Mouse (Mus musculus) heart, adult 2 months (tissue): ENCODE results near the gene Mxd4. TPM values are rescaled to one million over a fixed set of nuclear protein-coding genes. Genes with fewer than 3 reads are reported as not detected.
A peak's percentile ranks its signal among the peaks of the same experiment; 100 is the strongest.

Source experiments
- DNase-seq, 2 experiments: peaks; one replicate each; pipeline ENCODE4 v3.0.0; 2021
- H3K27ac ChIP-seq: fragments of 200-600 bp; 2 replicates; pipeline ENCODE4 v1.8.1; 2022
- H3K27me3 ChIP-seq: fragments of 200-500 bp; 2 replicates; pipeline ENCODE4 v1.6.1; 2012; ENCODE audit warnings: mild to moderate bottlenecking, low read length, inconsistent platforms, mixed read lengths; ENCODE audit not compliant: control insufficient read depth, insufficient read depth
- H3K36me3 ChIP-seq: fragments of 200-500 bp; 2 replicates; pipeline ENCODE4 v1.6.1; 2012; ENCODE audit warnings: low read length, inconsistent platforms; ENCODE audit not compliant: control insufficient read depth, insufficient read depth
- H3K4me1 ChIP-seq: fragments of 200-500 bp; 2 replicates; pipeline ENCODE4 v1.6.1; 2011; ENCODE audit warnings: low read length; ENCODE audit not compliant: control insufficient read depth, insufficient read depth
- H3K4me3 ChIP-seq: fragments of 200-600 bp; 2 replicates; pipeline ENCODE4 v1.8.1; 2022
- H3K79me2 ChIP-seq: fragments of 200-500 bp; replicated peaks from 2 replicates; pipeline ENCODE4 v1.6.1; 2012; ENCODE audit warnings: mild to moderate bottlenecking, inconsistent platforms, low read length, moderate library complexity, mixed read lengths; ENCODE audit not compliant: control insufficient read depth, insufficient read depth
- H3K9ac ChIP-seq: fragments of 200-500 bp; 2 replicates; pipeline ENCODE4 v1.6.1; 2012; ENCODE audit warnings: low read depth, mild to moderate bottlenecking, control low read depth, inconsistent platforms, low read length, mixed read lengths
- CTCF ChIP-seq: fragments of 200-600 bp; IDR thresholded peaks from 2 replicates; pipeline ENCODE4 v1.8.1; 2022; ENCODE audit warnings: antibody characterized with exemption, mild to moderate bottlenecking, moderate library complexity
- EP300 ChIP-seq: fragments of 200-500 bp; IDR thresholded peaks from 2 replicates; pipeline ENCODE4 v1.6.1; 2011; ENCODE audit warnings: low read depth, low read length, control low read depth; ENCODE audit not compliant: insufficient read depth
- POLR2A ChIP-seq: fragments of 200-500 bp; IDR thresholded peaks from 2 replicates; pipeline ENCODE4 v1.6.1; 2011; ENCODE audit warnings: mild to moderate bottlenecking, low read depth, low read length, control low read depth; ENCODE audit not compliant: insufficient read depth
- WGBS: fragments of 180-500 bp; shearing (Covaris S2); methylation state at CpG from one replicate; pipeline ENCODE4 v1.1.7; 2018; 5-methylcytosine and 5-hydroxymethylcytosine counted together
- intact Hi-C: fragments of 180-260 bp; cut with DNase I; formaldehyde crosslinking; loops from one replicate; pipeline ENCODE4 v1.15.1; 2025
- long read RNA-seq: library from polyadenylated mRNA; stranded (forward); transcript quantifications from one replicate; pipeline ENCODE4 v2.0.0, GENCODE M21; 2021
- polyA plus RNA-seq: library from polyadenylated mRNA; depleted of rRNA; stranded (reverse); fragments of >200 nt; gene quantifications from 2 replicates; pipeline ENCODE4 v1.2.3, GENCODE M21; 2012; rRNA removed
- total RNA-seq, 2 experiments: library from RNA; stranded (reverse); gene quantifications; 2 replicates each; pipeline ENCODE4 v1.2.3; 2021

Mxd4 gene
- 10 to 100 TPM; 63.3 to 71.4 TPM for total RNA-seq
- 78.1 and 89.8 TPM in 2 replicates for polyA plus RNA-seq
- long read RNA-seq, transcript Mxd4-201 (6 exons, 3,872 nt) = major isoform, 8 of 44 reads
- long read RNA-seq, partial matches to known transcripts = 2 of 44 reads
- long read RNA-seq, other reads (novel, unspliced or antisense) = 34 of 44 reads

DNA sequence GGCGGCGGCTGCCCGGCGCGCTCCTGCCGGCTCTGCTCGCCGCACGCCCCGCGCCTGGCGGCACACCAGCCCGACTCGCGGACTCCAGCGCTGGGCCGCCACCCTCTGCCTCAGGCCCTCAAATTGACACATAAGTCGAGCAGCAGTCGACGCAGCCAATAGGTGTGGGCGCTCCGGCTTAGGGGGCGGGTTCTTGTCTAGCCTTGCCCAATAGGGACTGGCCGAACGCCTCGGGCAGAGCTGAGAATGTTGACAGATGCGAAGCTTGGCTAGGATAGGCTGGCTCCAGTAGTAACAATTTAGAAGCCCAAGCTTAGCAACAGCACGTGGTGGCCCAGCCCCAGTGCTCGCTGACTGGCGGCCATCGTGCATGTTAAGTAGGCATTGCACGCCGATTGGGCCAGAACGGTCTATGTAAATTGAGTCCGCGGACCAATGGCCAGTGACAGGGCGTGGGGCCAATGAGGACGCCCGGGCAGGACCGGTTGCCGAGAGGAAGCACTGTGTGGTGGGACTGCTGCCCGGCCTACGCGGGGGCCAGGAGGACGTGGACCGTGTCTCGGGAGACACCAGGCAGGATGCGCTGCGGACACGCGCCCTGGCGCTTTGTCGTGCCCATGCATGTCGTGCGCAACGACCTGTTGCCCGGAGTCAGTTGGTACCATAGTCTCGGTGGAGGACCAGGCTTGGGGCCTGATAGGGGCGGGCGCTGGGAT, at the start of gene Mxd4:
TSS of gene Mxd4 (minus strand) at position 120 of the 716 bp plus-strand sequence.
- 0 out of 2 replicates have a peak, but pooled peaks cover 2% of the 10 kb centered on the region for H3K79me2 ChIP-seq
- peak; percentile 97 to 100 for DNase-seq
- peak within 1 kb of the TSS; percentile 93 for H3K9ac ChIP-seq
- H3K27ac ChIP-seq = peak within 1 kb of the TSS; percentile 97
- TF ChIP-seq POLR2A = peak; percentile 90
- TF ChIP-seq EP300 = peak; percentile 41; the same call in 1 of the 2 replicates
- TF ChIP-seq CTCF = no peak
- H3K4me3 ChIP-seq = peak within 1 kb of the TSS; percentile 89
- H3K4me1 ChIP-seq = peaks cover 39% of the 10 kb centered on the region
- H3K27me3 ChIP-seq = no peaks in the 10 kb centered on the region
- H3K36me3 ChIP-seq = peaks cover 9% of the 10 kb centered on the region
- WGBS = under 1% methylated on average over 60 of the region's 60 CpGs
- intact Hi-C loops = loop anchor here (10.0 kb wide), 1 partner anchor 533 kb away; the partner anchor contains the start of genes Slbp, Tacc3 and Tmem129

DNA sequence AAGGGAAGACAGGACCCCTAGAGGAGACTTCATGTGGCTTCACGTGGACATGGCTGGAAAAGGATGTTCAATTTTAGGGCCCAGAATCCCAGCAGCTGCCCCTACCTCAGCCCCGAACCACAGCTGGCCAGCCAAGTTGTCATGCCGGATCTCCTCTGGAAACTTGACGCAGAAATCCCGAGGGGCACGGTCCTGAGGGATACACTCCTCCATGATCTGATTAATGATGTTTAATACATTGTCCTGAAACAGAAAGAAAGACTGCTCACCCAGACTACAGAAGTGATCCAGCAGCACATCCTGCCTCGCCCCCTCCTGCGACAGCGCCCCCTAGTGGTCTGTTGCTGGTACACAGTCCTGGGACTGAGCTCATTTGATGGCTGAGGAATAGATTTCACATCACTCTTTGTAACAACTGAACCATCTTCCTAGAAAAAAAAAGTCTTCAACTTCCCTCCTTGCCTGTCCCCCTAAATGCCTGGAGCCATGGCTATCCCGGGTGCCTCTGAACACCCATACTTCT, 48.4 kb upstream of the Mxd4 start:
- WGBS = 54% methylated on average over 10 of the region's 10 CpGs
- DNase-seq = peak; percentile 35 to 50
- Histone ChIP-seq H3K4me3 (no peak overlapping the region), H3K79me2 (no peaks in the 10 kb centered on the region), H3K27ac (no peak overlapping the region), H3K9ac (no peak overlapping the region), H3K36me3 (no peaks in the 10 kb centered on the region), H3K4me1 (no peaks in the 10 kb centered on the region), H3K27me3 (no peaks in the 10 kb centered on the region)
- intact Hi-C loops = no loop called here
- TF ChIP-seq EP300 (no peak), CTCF (peak; percentile 79)

DNA sequence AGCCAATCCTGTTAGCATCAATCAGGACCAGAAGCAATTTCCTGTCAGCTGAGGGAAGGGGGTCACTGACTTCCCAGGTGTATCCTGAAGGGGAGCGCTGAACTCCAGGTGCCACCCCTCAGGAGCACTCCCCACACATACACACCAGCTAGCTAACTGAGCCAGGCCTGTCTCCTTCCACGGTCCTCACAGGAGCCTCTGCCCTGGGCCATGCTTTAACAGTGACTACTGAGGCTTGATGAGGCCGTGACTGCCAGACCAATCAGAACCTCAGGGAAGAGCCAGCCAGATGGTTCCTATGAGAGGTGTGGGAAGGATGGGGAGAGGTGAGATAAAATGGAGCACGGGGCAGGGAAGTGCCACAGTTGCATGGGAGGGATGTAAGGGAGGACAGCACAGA, 47.5 kb upstream of the Mxd4 start:
- 66% methylated on average over 4 of the region's 4 CpGs for WGBS

DNA sequence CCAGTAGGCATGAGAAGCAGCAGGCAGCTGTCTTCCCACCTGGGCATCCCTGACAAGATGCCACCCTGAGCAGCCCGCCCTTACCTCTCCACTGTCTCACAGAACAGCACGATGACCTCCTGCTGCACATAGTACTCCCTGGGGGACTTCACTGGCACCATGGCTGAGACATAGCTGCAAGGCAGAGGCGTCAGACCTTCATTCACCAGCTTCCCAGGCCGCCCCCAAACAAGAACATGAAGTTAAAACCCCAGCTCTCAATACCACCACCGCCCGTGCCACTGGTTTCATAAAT, 45.6 kb upstream of the Mxd4 start:
- Histone ChIP-seq H3K79me2 (no peaks in the 10 kb centered on the region), H3K4me3 (no peak overlapping the region), H3K4me1 (no peaks in the 10 kb centered on the region), H3K27me3 (no peaks in the 10 kb centered on the region), H3K27ac (no peak overlapping the region), H3K9ac (no peak overlapping the region), H3K36me3 (no peaks in the 10 kb centered on the region)
- intact Hi-C loops = no loop called here
- 80% methylated on average over 6 of the region's 6 CpGs for WGBS
- TF ChIP-seq CTCF (no peak), POLR2A (no peak), EP300 (no peak)
- DNase-seq = no peak

More for the DNA sequence above, 47.5 kb upstream of the Mxd4 start:
- no peaks in the 10 kb centered on the region for H3K79me2 ChIP-seq
- no peak overlapping the region for H3K4me3 ChIP-seq
- TF ChIP-seq EP300 (no peak), POLR2A (no peak), CTCF (no peak)
- no peak for DNase-seq
- H3K27me3 ChIP-seq = no peaks in the 10 kb centered on the region
- H3K4me1 ChIP-seq = no peaks in the 10 kb centered on the region
- no peak overlapping the region for H3K27ac ChIP-seq
- H3K9ac ChIP-seq = no peak overlapping the region
- no peaks in the 10 kb centered on the region for H3K36me3 ChIP-seq
- intact Hi-C loops = no loop called here

DNA sequence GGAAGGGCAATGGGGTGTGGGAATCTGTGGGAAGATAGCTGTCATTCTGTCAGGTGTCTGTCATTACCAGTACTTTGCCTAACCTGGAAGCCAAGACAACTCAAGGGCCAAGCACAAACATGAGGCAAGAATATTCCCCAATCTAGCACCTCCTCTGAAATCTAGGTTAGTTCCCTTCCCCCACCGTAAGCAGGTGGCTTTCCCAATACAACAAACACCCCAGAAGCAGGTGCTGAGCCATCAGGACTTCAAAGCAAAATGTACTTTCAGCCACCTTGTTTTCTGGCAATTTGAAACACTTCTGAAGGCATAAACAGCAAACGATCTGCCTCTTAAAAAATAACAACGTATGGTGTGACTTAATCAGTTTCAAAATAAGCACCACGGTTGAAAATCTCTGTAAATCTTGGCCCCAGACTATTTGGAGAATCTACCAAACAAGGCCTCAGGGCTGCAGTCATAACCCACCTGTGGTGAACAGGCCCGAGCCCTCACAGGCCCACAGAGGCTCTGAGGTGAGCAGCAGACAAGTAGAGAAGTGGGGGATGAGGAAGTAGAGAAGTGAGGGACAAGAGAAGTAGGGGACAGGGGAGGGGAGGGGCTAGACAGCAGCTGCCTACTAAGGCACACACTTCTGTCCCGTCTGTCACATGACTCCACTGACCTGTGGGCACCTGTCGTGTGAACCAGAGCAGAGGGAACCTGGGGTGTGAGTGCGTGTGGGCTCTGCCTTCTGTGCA, 45.1 kb upstream of the Mxd4 start:
- no peaks in the 10 kb centered on the region for H3K79me2 ChIP-seq
- H3K4me3 ChIP-seq = no peak overlapping the region
- H3K36me3 ChIP-seq = no peaks in the 10 kb centered on the region
- no peaks in the 10 kb centered on the region for H3K4me1 ChIP-seq
- no peak for DNase-seq
- no peaks in the 10 kb centered on the region for H3K27me3 ChIP-seq
- 77% methylated on average over 8 of the region's 8 CpGs for WGBS
- intact Hi-C loops = no loop called here
- no peak for TF ChIP-seq POLR2A
- H3K9ac ChIP-seq = no peak overlapping the region
- no peak overlapping the region for H3K27ac ChIP-seq

DNA sequence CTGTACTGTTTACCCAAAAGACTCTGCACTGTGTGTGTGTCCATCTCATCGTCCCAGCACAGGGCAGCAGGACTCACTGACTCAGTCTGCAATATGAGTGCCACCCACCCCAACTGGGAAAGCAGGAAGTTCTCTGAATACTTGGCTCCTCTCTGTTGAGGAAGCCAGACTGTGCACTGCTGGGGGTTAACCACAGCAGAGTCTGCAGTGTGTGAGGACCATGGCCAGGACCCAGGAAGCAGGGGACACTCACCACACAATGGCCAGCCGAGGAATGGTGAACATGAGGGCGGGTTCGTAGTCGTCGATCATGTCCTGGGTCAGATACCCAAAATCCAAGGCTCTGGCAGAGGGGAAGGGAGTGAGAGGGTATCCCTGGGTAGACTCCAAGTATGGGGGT, 44.4 kb upstream of the Mxd4 start:
- no peak overlapping the region for H3K9ac ChIP-seq
- WGBS = 59% methylated on average over 6 of the region's 6 CpGs

More for the DNA sequence above, 44.4 kb upstream of the Mxd4 start:
- Histone ChIP-seq H3K79me2 (no peaks in the 10 kb centered on the region), H3K27me3 (no peaks in the 10 kb centered on the region), H3K27ac (no peak overlapping the region), H3K4me1 (no peaks in the 10 kb centered on the region), H3K4me3 (no peak overlapping the region), H3K36me3 (no peaks in the 10 kb centered on the region)
- DNase-seq = peak in 1 of 2 experiments; percentile 32
- no peak for TF ChIP-seq CTCF
- TF ChIP-seq POLR2A = no peak
- TF ChIP-seq EP300 = no peak
- intact Hi-C loops = no loop called here
